Mouse (Mus musculus): Measurements from ENCODE around the gene Hoxd8. TPM values are rescaled to one million over a fixed set of nuclear protein-coding genes. Genes with fewer than 3 reads are reported as not detected.

Gene Hoxd8
- polyA plus RNA-seq, 1 experiment, result not detected

- TF ChIP-seq GATA1 (IDR thresholded peaks at IDR 0.05; ENCODE audit: borderline replicate concordance, low read length), result no peak
- TF ChIP-seq FLI1 (IDR thresholded peaks at IDR 0.05; ENCODE audit: low read length), result no peak
- Histone ChIP-seq H3K4me3 (replicated peaks) (no peak overlapping the region), H3K36me3 (replicated peaks; ENCODE audit: low read length) (no peaks in the 10 kb centered on the region), H3K4me1 (peaks cover 32% of the 10 kb centered on the region), H3K27me3 (replicated peaks) (peaks cover 96% of the 10 kb centered on the region), H3K9me3 (peaks cover 11% of the 10 kb centered on the region)
Measured at GRCm38 (mm10) chr2:74690338-74690716, 14.1 kb upstream of the Hoxd8 start.

GRCm38 (mm10) chr2:74691022-74691951, 13.1 kb upstream of the Hoxd8 start, which contains the start of gene Hoxd10:
Gene Hoxd10 (plus strand): TSS chr2:74691924.
- Histone ChIP-seq H3K4me1 (peaks cover 32% of the 10 kb centered on the region), H3K27me3 (replicated peaks) (peaks cover 98% of the 10 kb centered on the region), H3K9me3 (peaks cover 11% of the 10 kb centered on the region), H3K4me3 (replicated peaks) (no peak within 1 kb of the TSS), H3K36me3 (replicated peaks; ENCODE audit: low read length) (no peaks in the 10 kb centered on the region)
- TF ChIP-seq FLI1 (IDR thresholded peaks at IDR 0.05; ENCODE audit: low read length) (no peak), GATA1 (IDR thresholded peaks at IDR 0.05; ENCODE audit: borderline replicate concordance, low read length) (no peak)

- H3K36me3 ChIP-seq (replicated peaks; ENCODE audit: low read length), result no peaks in the 10 kb centered on the region
- TF ChIP-seq GATA1 (IDR thresholded peaks at IDR 0.05; ENCODE audit: borderline replicate concordance, low read length), result no peak
- TF ChIP-seq FLI1 (IDR thresholded peaks at IDR 0.05; ENCODE audit: low read length), result no peak
- H3K9me3 ChIP-seq, result peaks cover 11% of the 10 kb centered on the region
- no peak overlapping the region for H3K4me3 ChIP-seq (replicated peaks)
- H3K4me1 ChIP-seq, result peaks cover 30% of the 10 kb centered on the region
- H3K27me3 ChIP-seq (replicated peaks), result peaks cover 98% of the 10 kb centered on the region
Measured at GRCm38 (mm10) chr2:74691995-74692807, 12.2 kb upstream of the Hoxd8 start.

- TF ChIP-seq GATA1 (IDR thresholded peaks at IDR 0.05; ENCODE audit: borderline replicate concordance, low read length) (no peak), FLI1 (IDR thresholded peaks at IDR 0.05; ENCODE audit: low read length) (no peak)
- Histone ChIP-seq H3K9me3 (peaks cover 11% of the 10 kb centered on the region), H3K4me3 (replicated peaks) (no peak overlapping the region), H3K36me3 (replicated peaks; ENCODE audit: low read length) (no peaks in the 10 kb centered on the region), H3K27me3 (replicated peaks) (peaks cover 98% of the 10 kb centered on the region), H3K4me1 (peaks cover 27% of the 10 kb centered on the region)
Measured at GRCm38 (mm10) chr2:74692808-74693431, 11.5 kb upstream of the Hoxd8 start.

GRCm38 (mm10) chr2:74693432-74693827, 11.0 kb upstream of the Hoxd8 start:
- H3K36me3 ChIP-seq (replicated peaks; ENCODE audit: low read length), result no peaks in the 10 kb centered on the region
- TF ChIP-seq FLI1 (IDR thresholded peaks at IDR 0.05; ENCODE audit: low read length), result no peak
- no peak for TF ChIP-seq GATA1 (IDR thresholded peaks at IDR 0.05; ENCODE audit: borderline replicate concordance, low read length)
- H3K4me3 ChIP-seq (replicated peaks), result no peak overlapping the region
- H3K4me1 ChIP-seq, result peaks cover 32% of the 10 kb centered on the region
- H3K9me3 ChIP-seq, result peaks cover 11% of the 10 kb centered on the region
- H3K27me3 ChIP-seq (replicated peaks), result peaks cover 99% of the 10 kb centered on the region

GRCm38 (mm10) chr2:74694066-74694465, 10.3 kb upstream of the Hoxd8 start:
- TF ChIP-seq FLI1 (IDR thresholded peaks at IDR 0.05; ENCODE audit: low read length), result no peak
- TF ChIP-seq GATA1 (IDR thresholded peaks at IDR 0.05; ENCODE audit: borderline replicate concordance, low read length), result no peak
- H3K36me3 ChIP-seq (replicated peaks; ENCODE audit: low read length), result no peaks in the 10 kb centered on the region
- peaks cover 33% of the 10 kb centered on the region for H3K4me1 ChIP-seq
- H3K9me3 ChIP-seq, result peaks cover 11% of the 10 kb centered on the region
- H3K27me3 ChIP-seq (replicated peaks), result peaks cover 99% of the 10 kb centered on the region
- H3K4me3 ChIP-seq (replicated peaks), result peak overlapping the region; percentile 79

- peaks cover 99% of the 10 kb centered on the region for H3K27me3 ChIP-seq (replicated peaks)
- TF ChIP-seq GATA1 (IDR thresholded peaks at IDR 0.05; ENCODE audit: borderline replicate concordance, low read length) (no peak), FLI1 (IDR thresholded peaks at IDR 0.05; ENCODE audit: low read length) (no peak)
- no peaks in the 10 kb centered on the region for H3K36me3 ChIP-seq (replicated peaks; ENCODE audit: low read length)
- H3K4me3 ChIP-seq (replicated peaks), result no peak overlapping the region
- H3K4me1 ChIP-seq, result peaks cover 30% of the 10 kb centered on the region
- peaks cover 11% of the 10 kb centered on the region for H3K9me3 ChIP-seq
Measured at GRCm38 (mm10) chr2:74695383-74695782, 9.0 kb upstream of the Hoxd8 start.

GRCm38 (mm10) chr2:74695813-74696430, 8.5 kb upstream of the Hoxd8 start:
- H3K27me3 ChIP-seq (replicated peaks), result peaks cover 99% of the 10 kb centered on the region

More at GRCm38 (mm10) chr2:74695813-74696430, 8.5 kb upstream of the Hoxd8 start:
- Histone ChIP-seq H3K4me1 (peaks cover 30% of the 10 kb centered on the region), H3K36me3 (replicated peaks; ENCODE audit: low read length) (no peaks in the 10 kb centered on the region), H3K4me3 (replicated peaks) (no peak overlapping the region), H3K9me3 (peaks cover 11% of the 10 kb centered on the region)
- TF ChIP-seq FLI1 (IDR thresholded peaks at IDR 0.05; ENCODE audit: low read length) (no peak), GATA1 (IDR thresholded peaks at IDR 0.05; ENCODE audit: borderline replicate concordance, low read length) (no peak)
